Mouse (Mus musculus) hindbrain, embryonic 10.5 days (tissue): Measurements from ENCODE around the gene Rhpn2. TPM values are rescaled to one million over a fixed set of nuclear protein-coding genes. Genes with fewer than 3 reads are reported as not detected.

Experiments used
- DNase-seq: peaks from one replicate; pipeline ENCODE4 v3.0.0-alpha.2; 2017; ENCODE audit warnings: low spot score
- H3K27ac ChIP-seq: fragments of 300-500 bp; sonication (generic); 2 replicates; pipeline ENCODE4 v1.5.1; 2016; ENCODE audit warnings: mild to moderate bottlenecking, moderate library complexity
- H3K27me3 ChIP-seq: fragments of 300-500 bp; sonication (generic); 2 replicates; pipeline ENCODE4 v1.6.1; 2016; ENCODE audit warnings: mild to moderate bottlenecking; ENCODE audit not compliant: poor library complexity, insufficient read depth, severe bottlenecking
- H3K36me3 ChIP-seq: fragments of 300-500 bp; sonication (generic); 2 replicates; pipeline ENCODE4 v1.6.1; 2016; ENCODE audit warnings: mild to moderate bottlenecking, moderate library complexity
- H3K4me1 ChIP-seq: fragments of 300-500 bp; sonication (generic); replicated peaks from 2 replicates; pipeline ENCODE4 v1.6.1; 2016; ENCODE audit warnings: mild to moderate bottlenecking
- H3K4me3 ChIP-seq: fragments of 300-500 bp; sonication (generic); 2 replicates; pipeline ENCODE4 v1.5.1; 2016; ENCODE audit warnings: mild to moderate bottlenecking, moderate library complexity
- H3K9me3 ChIP-seq: fragments of 300-500 bp; sonication (generic); 2 replicates; pipeline ENCODE4 v1.6.1; 2016; ENCODE audit warnings: mild to moderate bottlenecking, moderate library complexity
- WGBS: fragments of 180-500 bp; shearing (Covaris S2); methylation state at CpG from one replicate; pipeline ENCODE4 v1.1.7; 2016; 5-methylcytosine and 5-hydroxymethylcytosine counted together
- polyA plus RNA-seq: library from polyadenylated mRNA; unstranded; fragments of >200 nt; fragmentation: Nextera tagmentation; extraction: Ambion mirVana; gene quantifications from 2 replicates; pipeline ENCODE4 v1.2.1, GENCODE M21; 2016

Rhpn2 gene
- polyA plus RNA-seq, 1 experiment from 2014 or later, result 4.0 TPM

DNA sequence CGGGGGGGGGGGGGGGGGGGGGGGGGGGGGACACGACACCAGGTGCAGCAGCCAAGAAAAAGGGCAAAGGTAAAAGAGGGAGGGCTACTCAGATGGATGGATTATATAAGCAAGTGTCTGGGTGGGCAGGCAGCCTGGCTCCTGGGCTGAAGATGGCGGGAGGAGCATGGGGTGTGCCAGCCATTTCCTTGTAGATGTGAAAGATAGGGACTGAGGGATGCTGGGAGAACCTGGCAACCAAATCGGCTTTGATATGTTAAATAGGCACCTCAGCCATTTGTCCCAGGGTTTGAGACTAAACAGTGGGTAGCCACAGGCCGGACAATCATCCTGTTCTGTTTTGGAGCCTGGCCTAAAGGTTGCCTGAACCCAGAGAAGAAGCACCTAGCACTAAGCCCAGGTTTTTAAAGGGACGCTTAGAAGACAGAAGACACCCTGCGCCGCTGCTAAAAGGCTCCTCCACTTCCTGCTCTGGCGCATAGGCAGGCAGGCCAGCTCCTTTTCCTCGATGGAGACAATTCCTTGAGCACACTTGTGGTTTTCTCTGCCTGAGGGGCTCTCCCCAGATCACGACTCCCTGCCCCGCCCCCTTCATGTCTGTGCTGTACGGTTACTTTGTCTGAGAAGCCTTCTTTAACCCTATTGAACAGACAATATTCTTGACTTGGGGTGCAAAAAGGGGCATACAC, 11.1 kb upstream of the Rhpn2 start:
- WGBS, result 5% methylated on average over 11 of the region's 13 CpGs
- H3K4me1 ChIP-seq, result peaks cover 21% of the 10 kb centered on the region
- DNase-seq, result no peak
- no peaks in the 10 kb centered on the region for H3K27me3 ChIP-seq
- no peaks in the 10 kb centered on the region for H3K9me3 ChIP-seq
- H3K27ac ChIP-seq, result peak overlapping the region; percentile 72
- H3K36me3 ChIP-seq, result no peaks in the 10 kb centered on the region
- peak overlapping the region; percentile 35 for H3K4me3 ChIP-seq

DNA sequence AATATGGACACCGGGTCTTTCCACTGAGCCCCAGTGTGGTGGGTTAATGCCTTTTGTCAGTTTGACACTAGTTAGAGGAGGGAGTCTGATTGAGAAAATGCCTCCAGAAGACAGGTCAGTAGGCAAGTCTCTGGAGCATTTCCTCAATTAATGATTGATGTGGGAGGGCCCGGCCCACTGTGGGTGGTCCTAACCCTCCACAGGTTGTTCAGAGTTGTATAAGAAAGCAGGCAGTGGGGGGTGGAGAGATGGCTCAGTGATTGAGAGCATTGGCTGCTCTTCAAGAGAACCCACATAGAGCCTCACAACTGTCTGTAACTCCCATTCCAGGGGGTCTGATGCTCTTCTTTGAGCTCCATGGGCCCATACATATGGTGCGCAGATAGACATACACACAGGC, 2.4 kb upstream of the Rhpn2 start:
- H3K4me3 ChIP-seq, result no peak overlapping the region

DNA sequence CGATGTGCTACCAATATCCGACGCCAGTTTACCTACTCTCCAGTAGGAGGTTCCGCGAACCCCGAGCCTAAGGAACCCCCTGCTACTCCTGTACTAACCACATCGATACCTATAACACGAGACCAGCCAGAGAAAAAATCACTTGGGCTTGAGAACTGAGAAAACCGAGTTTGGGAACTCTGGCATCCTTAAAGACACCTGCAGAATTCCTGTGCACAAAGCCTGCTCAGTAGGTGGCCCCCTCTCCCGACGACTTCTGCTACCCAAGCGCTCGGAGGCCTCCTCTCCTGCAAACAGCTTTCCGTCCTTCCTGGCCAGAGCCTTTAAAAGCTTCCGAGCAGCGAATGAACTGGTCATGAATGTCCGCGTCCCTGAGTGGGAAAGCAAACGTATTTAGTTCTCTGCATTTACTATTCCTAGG, 729 bp upstream of the Rhpn2 start:
- peak overlapping the region; percentile 82 for H3K27ac ChIP-seq
- peak overlapping the region; percentile 74 for H3K4me3 ChIP-seq
- H3K9me3 ChIP-seq, result no peaks in the 10 kb centered on the region

More for the DNA sequence above, 2.4 kb upstream of the Rhpn2 start:
- no peaks in the 10 kb centered on the region for H3K9me3 ChIP-seq
- H3K4me1 ChIP-seq, result peaks cover 32% of the 10 kb centered on the region
- H3K27me3 ChIP-seq, result peaks cover 41% of the 10 kb centered on the region
- no peak overlapping the region for H3K27ac ChIP-seq
- 47% methylated on average over 3 of the region's 3 CpGs for WGBS
- no peaks in the 10 kb centered on the region for H3K36me3 ChIP-seq
- no peak for DNase-seq

DNA sequence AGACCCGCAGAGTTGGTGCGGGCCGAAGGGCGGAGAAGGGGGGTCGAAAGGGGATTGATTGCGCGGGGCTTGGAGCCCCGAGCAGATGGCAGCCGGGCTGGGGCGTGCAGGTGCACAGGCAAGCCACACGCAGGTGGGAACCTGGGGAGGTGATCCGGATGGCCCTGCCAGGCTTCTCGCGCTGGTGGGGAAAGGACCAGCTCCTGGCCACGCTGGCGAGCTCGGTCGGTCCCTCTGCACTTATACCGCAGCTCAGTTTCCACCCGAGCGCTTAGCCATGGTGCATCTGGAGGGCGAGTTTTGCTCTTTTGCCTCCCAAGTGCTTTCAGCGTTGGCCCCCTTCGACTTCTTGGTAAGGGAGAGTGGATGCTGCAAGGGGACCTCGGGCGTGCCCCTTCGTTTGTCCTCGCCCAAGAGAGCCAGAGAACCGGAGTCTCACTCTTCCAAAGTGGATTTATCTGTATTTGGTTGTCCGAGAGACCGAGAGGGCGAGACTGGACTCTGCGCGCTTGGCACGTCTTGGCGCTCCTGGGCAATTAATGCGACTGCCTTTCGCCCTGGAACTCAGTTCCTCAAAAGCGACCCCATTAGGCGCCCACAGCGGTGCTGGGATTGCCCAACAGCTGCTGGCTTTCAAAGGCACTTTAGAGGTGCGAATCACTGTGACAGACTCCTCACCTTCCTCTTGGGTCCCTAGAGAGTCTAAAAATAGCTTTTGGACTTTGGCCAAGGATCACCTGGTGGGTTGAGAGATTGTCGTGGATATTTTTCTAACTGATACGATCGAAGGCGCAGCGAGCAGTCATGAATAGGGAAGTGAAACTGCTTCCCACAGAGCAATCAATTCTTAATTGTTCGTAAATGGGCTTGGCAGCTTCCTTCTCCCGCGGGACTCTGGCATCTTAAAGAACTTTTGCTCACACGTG, 820 bp downstream of the Rhpn2 start:
- DNase-seq, result peak; percentile 49
- H3K27me3 ChIP-seq, result peaks cover 47% of the 10 kb centered on the region
- H3K4me3 ChIP-seq, result peak overlapping the region; percentile 74
- peaks cover 39% of the 10 kb centered on the region for H3K4me1 ChIP-seq
- no peaks in the 10 kb centered on the region for H3K9me3 ChIP-seq
- under 1% methylated on average over 51 of the region's 51 CpGs for WGBS
- no peaks in the 10 kb centered on the region for H3K36me3 ChIP-seq
- peak overlapping the region; percentile 82 for H3K27ac ChIP-seq

More for the DNA sequence above, 729 bp upstream of the Rhpn2 start:
- Histone ChIP-seq H3K36me3 (no peaks in the 10 kb centered on the region), H3K27me3 (peaks cover 47% of the 10 kb centered on the region), H3K4me1 (peaks cover 32% of the 10 kb centered on the region)
- WGBS, result under 1% methylated on average over 19 of the region's 19 CpGs
- no peak for DNase-seq

DNA sequence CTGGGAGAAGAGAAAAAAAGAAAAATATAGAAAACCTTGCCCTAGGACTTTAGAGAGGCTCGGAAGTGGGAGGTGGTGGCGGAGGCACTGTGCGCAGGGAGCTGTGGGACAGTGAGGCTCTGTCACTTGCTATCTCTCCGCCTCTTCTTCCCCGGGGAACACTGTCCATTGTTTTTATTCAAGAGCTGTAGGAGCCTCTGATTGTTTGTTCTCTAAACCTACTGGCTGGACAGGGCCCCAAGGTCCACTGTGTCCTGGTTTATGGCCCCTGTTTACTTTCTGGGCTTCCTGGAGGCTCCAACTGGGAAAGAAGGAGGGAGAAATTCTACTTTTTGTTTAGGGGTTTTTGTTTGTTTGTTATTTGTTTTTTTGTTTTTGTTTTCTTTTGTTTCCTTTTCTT, 6.2 kb downstream of the Rhpn2 start:
- 16% methylated on average over 5 of the region's 5 CpGs for WGBS
- DNase-seq, result no peak
- Histone ChIP-seq H3K9me3 (no peaks in the 10 kb centered on the region), H3K36me3 (no peaks in the 10 kb centered on the region), H3K4me3 (no peak overlapping the region), H3K27ac (peak overlapping the region; percentile 66; the same call in 1 of the 2 replicates), H3K27me3 (peaks cover 20% of the 10 kb centered on the region), H3K4me1 (peaks cover 25% of the 10 kb centered on the region)

DNA sequence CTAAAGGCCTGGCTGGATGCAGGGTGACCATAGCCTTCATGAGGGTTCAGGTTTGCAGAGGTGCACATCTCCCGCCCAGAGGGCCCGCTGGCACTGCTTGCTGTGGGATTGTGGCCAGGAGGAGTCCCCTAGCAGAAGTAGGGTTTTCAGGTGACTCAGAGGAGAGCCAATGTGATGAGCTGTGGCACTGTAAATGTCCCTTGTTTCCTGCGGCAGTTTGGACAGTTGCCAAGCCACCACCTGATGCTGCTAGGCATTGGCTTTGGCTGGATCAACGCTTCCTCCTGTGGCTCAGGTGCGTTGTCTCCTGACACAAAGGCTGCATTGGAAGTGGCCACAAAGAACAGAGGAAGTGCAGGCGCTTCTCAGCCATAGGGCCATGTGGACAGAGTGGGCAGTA, 7.3 kb downstream of the Rhpn2 start:
- peaks cover 20% of the 10 kb centered on the region for H3K4me1 ChIP-seq
- WGBS, result 89% methylated on average over 6 of the region's 6 CpGs
- DNase-seq, result no peak
- H3K4me3 ChIP-seq, result no peak overlapping the region
- peaks cover 9% of the 10 kb centered on the region for H3K27me3 ChIP-seq
- H3K36me3 ChIP-seq, result no peaks in the 10 kb centered on the region
- H3K9me3 ChIP-seq, result no peaks in the 10 kb centered on the region
- no peak overlapping the region for H3K27ac ChIP-seq

DNA sequence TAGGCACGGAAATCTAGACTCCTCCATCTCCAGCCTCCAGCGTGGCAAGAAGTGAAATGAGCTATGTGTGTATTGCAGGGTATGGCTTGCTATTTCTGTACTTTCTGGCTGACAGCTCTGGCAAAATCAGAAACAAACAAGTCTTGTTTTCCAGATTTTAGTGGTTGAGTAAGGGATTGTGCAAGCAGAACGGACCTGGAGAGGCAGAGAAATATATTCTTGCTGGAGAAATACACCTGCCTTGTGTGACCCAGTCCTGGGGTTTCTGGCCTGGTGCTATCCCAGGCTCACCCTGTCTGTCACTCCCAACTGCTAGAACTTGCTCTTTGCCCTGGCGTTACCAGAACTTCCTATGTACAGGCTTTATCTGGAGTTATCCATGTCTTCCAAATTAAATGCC, 8.5 kb downstream of the Rhpn2 start:
- Histone ChIP-seq H3K4me1 (peaks cover 20% of the 10 kb centered on the region), H3K36me3 (no peaks in the 10 kb centered on the region), H3K4me3 (no peak overlapping the region), H3K27me3 (no peaks in the 10 kb centered on the region), H3K27ac (no peak overlapping the region), H3K9me3 (no peaks in the 10 kb centered on the region)
- DNase-seq, result no peak
- WGBS, result 75% methylated on average over 4 of the region's 4 CpGs

DNA sequence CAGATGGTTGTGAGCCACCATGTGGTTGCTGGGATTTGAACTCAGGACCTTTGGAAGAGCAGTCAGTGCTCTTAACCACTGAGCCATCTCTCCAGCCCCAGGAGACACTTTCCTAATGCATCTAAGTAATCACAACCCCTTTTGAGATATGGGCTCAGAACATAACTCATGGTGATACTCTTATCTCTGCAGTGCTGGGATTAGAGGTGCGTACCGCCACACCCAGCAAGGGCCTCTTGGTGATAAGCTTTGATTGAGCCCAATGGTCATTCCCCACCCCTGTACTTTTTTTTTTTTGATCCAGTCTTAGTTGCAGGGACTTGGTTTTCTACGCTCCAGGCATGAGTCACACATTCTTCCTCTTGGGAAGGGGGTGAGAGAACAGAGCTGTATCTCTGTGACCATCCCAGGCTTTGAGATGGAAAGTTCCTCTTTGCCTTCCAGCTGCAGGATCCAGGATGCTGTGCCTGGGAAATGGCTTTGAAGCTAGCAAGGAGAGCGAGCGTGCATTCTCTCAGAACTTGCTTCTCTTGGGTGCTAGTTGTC, 10.9 kb downstream of the Rhpn2 start:
- Histone ChIP-seq H3K36me3 (no peaks in the 10 kb centered on the region), H3K27me3 (no peaks in the 10 kb centered on the region), H3K27ac (no peak overlapping the region), H3K4me1 (peaks cover 18% of the 10 kb centered on the region), H3K4me3 (no peak overlapping the region), H3K9me3 (no peaks in the 10 kb centered on the region)
- DNase-seq, result no peak
- 95% methylated on average over 5 of the region's 5 CpGs for WGBS

DNA sequence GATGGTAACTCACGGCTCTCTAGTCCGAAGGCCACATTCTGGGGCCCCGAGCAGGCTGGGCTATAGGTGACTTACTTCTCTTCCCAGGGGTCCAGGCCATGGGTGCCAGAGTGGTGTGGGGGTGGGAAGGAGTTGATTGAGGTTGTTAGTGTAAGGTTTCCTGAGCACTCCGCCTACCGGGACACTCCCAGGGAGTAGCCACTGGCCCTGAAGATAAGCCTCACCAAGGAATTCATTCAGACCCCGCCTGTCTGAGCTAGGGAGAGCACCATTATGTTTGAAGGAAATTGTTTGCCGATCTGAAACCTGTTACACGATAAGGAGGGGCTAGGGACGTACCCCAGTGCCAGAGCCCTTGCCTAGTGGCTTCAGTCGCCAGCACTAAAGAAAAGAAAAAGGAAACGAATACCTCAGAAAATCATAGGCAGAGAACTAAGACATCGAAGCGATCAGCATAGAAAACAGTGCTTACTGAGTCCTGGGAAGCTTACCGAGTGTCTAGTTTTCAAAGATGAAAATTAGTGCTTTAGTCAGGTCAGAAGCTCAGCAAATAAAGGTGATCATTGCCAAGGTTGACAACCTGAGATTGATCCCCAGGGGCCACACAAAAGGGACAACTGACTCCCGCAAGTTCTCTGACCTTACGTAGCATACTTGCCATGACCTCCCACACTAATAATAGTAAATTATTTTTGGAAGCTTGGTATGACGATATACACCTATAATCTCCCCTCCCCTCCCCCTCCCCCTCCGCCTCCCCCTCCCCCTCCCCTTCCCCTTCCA, 14.1 kb downstream of the Rhpn2 start:
- no peaks in the 10 kb centered on the region for H3K9me3 ChIP-seq
- no peak overlapping the region for H3K4me3 ChIP-seq
- 78% methylated on average over 18 of the region's 18 CpGs for WGBS
- H3K36me3 ChIP-seq, result no peaks in the 10 kb centered on the region
- H3K4me1 ChIP-seq, result 0 out of 2 replicates have a peak, but pooled peaks cover 4% of the 10 kb centered on the region
- no peaks in the 10 kb centered on the region for H3K27me3 ChIP-seq
- DNase-seq, result no peak
- no peak overlapping the region for H3K27ac ChIP-seq

DNA sequence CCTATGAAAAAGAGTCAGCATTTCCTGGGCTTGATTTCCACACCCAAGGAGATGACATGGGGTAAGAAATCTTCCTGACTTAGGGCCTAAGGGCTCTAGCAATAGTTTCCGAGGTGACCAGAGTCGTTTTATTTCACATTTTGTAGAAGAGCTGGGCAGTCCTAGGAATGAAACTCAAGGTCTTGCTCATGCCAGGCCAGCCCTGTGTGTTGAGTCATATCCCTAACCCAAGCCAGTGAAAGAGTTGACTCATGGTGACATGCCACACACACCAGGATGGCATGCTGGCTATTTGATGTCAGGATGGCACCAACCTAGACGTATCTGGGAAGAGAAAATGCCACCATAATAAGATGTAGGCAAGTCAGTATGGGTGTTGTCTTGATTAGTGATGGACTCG, 15.1 kb downstream of the Rhpn2 start:
- no peak for DNase-seq
- no peak overlapping the region for H3K4me3 ChIP-seq
- no peak overlapping the region for H3K27ac ChIP-seq
- H3K36me3 ChIP-seq, result no peaks in the 10 kb centered on the region
- no peaks in the 10 kb centered on the region for H3K9me3 ChIP-seq
- 0 out of 2 replicates have a peak, but pooled peaks cover 4% of the 10 kb centered on the region for H3K4me1 ChIP-seq
- WGBS, result 89% methylated on average over 4 of the region's 4 CpGs
- no peaks in the 10 kb centered on the region for H3K27me3 ChIP-seq

DNA sequence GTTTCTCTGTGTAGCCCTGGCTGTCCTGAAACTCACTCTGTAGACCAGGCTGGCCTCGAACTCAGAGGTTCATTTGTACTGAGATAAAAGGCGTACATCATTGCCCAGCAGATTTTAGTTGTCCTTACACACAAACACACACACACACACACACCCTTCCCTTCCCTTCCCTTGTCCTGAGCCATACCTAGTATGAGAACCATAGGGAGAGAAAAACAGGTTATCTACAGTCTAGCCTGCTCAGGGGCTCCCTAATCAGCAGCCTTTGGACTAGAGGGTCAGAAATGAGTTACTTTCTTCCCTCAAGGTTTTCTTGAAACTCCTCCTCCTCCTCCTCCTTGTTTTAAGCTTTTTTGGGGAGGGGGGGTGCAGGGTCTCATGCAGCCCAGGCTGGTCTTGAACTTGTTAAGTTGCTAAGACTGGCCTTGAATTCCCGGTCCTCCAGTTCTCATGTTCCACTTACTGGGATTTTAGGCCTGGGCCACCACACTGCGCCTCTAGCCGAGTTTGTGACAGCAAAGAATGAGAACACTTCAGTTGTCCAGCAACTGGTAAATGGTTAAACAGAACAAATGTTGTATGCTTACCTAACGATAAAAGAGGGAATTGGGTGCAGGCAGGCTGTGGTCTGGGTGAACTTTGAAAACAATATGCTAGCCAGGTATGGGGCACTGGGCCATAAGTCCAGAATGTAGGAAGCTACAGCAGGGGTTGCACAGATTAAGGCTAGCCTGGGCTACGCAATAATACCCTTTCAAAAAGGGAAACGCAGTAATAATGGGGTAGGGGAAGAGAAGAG, 16.1 kb downstream of the Rhpn2 start:
- DNase-seq, result no peak
- 92% methylated on average over 8 of the region's 8 CpGs for WGBS
- no peaks in the 10 kb centered on the region for H3K36me3 ChIP-seq
- H3K4me1 ChIP-seq, result 0 out of 2 replicates have a peak, but pooled peaks cover 4% of the 10 kb centered on the region
- no peak overlapping the region for H3K27ac ChIP-seq
- no peaks in the 10 kb centered on the region for H3K27me3 ChIP-seq
- H3K9me3 ChIP-seq, result no peaks in the 10 kb centered on the region
- H3K4me3 ChIP-seq, result no peak overlapping the region

DNA sequence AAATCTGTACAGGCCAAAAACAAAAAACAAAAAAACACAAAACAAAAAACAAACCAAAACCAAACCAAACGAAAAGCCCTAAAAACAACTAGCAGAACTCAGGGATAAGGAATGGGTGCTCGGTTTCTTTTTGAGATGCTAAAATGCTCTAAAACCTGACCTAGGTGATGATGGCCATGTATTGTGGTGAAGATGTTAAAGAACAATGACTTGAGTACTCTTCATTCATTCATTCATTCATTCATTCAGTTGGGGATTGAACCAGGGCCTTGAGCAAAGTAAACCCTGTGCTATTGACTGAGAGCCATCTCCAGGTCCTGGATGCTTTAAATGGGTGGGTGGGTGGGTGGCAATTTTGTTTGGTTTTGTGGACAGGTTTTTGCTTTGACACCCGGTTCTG, 17.2 kb downstream of the Rhpn2 start:
- WGBS, result 89% methylated on average over 3 of the region's 3 CpGs
- 0 out of 2 replicates have a peak, but pooled peaks cover 4% of the 10 kb centered on the region for H3K4me1 ChIP-seq
- no peaks in the 10 kb centered on the region for H3K27me3 ChIP-seq
- H3K36me3 ChIP-seq, result no peaks in the 10 kb centered on the region
- no peaks in the 10 kb centered on the region for H3K9me3 ChIP-seq
- no peak overlapping the region for H3K4me3 ChIP-seq
- H3K27ac ChIP-seq, result no peak overlapping the region
- DNase-seq, result no peak
